Mouse (Mus musculus) layer of hippocampus, adult 18-20 months (tissue): ENCODE data around the gene Fuz. TPM values are rescaled to one million over a fixed set of nuclear protein-coding genes. Genes with fewer than 3 reads are reported as not detected.
A peak's percentile ranks its signal among the peaks of the same experiment; 100 is the strongest.

ENCODE experiments used
- DNase-seq, 2 experiments: peaks; one replicate each; pipeline ENCODE4 v3.0.0; 2022; ENCODE audit warnings: low spot score in 2 of 2
- total RNA-seq, 2 experiments: library from RNA; stranded (reverse); gene quantifications; 2 replicates each; pipeline ENCODE4 v1.2.3; 2021

The Fuz gene
- total RNA-seq, 2 experiments from 2014 or later: 23.4 to 24.5 TPM

DNA sequence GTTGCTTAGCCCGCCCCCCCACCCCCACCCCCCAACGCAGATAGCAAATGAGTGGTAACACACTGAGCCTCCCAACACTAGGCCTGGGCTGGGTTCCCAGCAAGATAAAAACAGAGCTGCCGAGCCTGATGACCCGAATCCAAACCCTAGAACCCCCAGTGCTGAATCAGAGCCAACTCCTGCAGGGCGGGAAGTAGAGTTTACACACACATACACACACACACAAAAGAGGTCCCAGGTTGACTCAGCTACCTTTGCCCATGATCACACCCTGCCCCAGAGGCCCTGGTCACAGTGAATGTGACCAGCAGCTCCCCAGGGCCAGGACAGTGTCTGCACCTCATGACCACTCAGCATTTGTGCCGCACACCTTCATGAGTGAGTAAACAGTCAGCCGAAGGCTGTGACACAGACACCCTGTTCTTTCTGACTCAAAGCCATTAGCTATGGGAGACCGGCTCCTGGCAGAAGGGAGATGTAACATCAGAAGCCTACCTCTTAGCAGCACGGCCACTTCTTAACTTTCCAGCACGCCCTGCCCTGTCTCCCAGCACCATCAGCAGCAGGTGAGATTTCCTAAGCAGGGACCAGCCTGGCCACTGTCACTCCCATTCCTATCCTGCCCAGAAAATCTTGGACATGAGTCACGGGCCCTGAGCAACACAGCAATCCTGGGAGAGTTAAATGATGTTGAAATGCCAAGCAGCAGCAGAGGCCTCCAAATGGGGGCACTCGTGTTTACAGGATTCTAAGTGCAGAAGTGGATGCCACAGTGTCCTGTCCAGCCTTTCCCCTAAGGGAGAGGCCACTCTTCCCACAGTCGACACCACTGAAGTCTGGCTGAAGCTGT, 7.4 kb upstream of the Fuz start:
- no peak for DNase-seq

DNA sequence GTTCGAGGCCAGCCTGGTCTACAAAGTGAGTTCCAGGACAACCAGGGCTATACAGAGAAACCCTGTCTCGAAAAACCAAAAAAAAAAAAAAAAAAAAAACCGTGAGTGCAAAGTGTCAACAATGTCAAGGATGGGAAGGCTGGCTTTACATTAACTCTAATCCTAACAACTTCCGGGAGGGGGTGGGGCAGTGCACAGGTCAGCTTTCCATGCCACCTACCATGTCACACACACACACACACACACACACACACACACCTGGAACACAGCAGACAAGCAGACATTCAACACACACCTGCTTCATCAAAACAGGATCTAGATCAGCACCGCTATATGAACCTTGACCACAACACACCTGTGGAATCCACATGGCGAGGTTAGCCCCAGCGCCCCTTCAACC, 5.7 kb upstream of the Fuz start:
- no peak for DNase-seq

DNA sequence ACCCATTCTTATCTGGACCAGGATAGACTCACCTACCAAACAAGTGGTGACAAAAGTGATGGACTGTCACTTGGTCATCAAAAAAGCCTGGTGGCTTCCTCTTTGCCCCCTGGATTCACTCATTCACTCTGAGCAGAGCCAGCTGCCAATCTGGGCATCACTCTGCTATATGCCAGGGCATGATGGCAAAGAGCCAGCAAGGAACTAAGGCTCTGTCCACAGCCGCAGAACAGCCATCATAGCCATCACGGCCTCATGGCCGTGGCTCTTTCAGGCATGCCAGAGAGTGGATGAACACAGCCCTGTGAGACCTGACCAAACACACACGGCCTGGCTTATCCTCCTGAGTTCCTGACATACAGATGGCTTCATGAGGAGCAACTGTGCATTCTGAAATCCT, 5.1 kb upstream of the Fuz start:
- no peak for DNase-seq

DNA sequence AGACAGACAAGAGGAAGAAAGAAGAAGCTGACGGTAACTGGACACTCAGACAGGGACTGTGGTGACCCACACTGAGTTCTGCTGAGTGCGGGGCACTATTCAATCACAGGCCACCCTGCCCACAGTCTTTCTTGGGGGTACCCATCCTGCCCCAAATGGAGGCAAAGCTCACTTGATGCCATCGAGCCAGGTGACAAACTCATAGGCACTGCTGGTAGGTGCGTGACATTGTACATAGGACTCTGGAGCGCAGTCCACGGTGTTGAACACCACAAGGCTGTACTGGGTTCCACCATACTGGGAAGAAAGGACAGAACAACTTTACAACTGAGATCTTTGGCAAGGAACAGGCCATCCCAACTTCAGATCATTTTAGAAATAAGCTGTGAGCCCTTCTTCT, 4.3 kb upstream of the Fuz start:
- DNase-seq: no peak

DNA sequence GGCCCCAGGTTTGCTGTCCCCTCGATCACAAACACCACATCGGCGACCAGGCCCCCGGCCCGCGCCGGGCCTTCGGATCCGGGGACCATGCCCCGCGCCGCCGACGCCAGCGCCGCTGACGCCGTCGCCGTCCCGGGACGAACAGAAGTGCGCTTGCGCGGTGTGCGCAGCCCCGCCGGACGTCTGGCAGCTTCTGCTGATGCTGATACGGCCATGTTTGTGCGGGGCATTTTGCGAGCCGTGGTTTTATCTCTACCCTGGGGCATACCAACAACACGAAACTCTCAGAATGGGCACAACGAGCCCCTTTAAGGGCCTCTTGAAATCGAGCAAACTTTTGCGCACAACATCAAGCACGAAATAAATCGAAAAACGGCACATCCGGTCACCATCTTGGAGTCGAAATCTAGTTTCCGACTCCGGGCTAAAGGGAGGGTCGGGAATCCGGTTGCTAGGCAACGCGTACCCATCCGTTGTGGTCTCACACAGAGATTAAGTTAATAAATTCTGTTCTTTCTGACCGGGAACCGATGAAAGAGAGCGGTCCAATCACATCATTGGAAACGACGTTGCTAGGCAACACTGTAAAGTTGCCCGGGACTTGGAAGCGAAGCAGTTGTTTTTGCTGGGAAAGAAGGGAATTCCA, 3.5 kb upstream of the Fuz start, which contains the start of gene Med25:
Med25 (minus strand) TSS at position 437 of the 646 bp plus-strand sequence.
- peak; percentile 93 to 99 for DNase-seq

DNA sequence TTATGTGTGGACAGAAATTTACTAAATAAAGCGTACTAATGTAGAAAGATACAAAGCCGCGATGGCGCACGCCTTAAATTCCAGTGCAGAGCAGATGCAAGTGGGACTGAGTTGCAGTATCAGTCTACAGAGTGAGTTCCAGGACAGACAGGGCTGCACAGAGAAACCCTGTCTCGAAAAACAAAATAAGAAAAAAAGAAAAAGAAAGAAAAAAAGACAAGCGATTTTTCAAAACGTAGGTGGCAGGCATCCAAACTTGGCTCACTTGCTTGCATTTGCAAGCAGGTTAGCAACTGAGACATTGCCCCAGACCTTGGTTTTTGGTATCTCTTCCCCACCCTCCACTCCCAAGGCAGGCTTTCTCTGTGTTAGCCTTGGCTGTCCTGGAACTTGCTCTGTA, 2.7 kb upstream of the Fuz start:
- no peak for DNase-seq

DNA sequence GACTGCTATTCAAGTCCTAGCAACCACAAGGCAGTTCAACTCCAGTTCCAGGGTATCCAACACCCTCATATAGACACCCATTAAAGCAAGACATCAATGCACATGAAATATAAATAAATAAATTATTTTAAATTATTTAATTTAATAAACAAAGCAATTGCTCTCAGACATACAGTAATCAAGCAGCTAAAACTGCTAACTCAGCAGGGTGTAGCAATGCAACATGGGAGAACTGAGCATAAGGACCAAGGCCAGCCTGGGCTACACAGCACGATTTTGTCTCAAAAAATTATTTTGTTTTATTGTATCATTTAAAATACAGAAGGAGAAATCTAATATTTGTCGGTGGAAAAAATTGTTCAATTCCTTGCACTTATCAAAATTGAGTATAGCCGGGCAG, 1.7 kb upstream of the Fuz start:
- DNase-seq: no peak

DNA sequence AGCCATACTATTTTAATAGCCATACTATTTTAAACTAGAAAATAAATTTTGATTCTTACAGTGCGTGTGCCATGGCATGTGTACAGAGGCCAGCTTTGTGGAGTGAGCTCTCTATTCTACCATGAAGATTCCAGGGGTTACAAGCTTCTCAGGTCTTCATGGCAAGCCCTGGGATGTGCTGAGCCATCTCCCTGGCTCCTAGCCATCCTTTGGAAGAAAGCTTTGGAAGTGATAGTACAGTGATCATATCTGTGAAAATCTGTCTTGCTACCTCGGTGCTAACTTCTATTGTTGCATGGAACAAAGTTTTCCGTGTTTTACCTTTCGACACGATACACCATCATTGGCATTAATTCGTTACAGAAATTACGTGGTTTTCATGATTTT, 680 bp upstream of the Fuz start:
- no peak for DNase-seq

DNA sequence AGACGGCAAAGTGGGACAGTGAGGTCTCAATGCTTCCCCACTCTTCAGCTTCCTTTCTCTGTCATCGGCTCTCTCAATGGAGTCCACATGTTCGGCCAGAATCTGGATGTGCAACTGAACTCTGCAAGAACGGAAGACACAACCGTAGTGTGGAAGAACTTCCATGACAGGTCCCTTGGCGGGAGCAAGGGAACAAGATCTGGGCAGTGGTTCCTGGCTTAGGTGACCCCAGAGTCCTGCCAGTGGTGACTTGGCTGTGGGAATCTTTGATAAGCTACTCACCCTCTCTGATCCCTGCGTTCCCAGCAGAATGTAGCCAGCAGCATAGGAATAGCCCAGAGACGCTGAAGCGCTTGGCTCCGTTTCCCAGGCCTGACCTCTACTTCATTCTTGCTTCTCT, 620 bp downstream of the Fuz start:
- no peak for DNase-seq

DNA sequence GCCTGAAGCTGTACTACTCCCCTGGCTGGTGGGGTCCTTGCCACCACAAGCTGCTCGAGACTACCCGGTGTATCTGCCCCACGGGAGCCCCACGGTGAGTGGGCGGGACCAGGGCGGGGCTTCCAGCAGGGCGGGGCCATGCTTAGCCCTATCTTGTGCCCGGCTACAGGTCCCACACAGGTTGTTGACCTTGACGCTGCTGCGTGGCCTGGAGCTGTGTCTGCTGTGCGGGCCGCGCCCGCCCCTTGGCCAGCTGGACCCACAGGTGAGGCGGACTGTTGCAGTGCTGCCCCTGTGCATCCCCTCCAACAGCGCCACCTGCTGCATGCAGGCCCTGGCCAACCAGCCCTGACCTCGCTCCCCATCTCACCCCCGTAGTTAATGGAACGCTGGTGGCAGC, 2.7 kb downstream of the Fuz start:
- no peak for DNase-seq

DNA sequence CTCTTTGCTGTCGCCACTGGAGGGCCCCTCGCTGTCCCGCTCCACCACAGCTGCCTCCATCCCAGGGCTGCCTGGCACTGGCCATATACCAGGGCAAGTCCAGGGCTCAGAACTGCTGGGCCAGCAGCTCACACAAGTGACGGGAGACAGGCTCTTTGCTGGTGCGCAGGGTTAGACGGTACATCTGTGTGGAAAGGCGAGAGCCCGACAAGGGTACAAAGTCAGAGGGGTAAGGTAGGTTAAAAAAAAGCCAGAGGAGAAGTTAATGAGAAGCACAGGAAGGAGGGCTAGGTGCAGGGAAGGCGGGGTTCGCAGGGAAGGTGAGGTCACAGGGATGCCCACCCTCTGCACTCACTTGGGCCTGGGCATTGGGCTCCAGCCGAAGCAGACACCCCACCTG, 4.8 kb downstream of the Fuz start:
- no peak for DNase-seq

DNA sequence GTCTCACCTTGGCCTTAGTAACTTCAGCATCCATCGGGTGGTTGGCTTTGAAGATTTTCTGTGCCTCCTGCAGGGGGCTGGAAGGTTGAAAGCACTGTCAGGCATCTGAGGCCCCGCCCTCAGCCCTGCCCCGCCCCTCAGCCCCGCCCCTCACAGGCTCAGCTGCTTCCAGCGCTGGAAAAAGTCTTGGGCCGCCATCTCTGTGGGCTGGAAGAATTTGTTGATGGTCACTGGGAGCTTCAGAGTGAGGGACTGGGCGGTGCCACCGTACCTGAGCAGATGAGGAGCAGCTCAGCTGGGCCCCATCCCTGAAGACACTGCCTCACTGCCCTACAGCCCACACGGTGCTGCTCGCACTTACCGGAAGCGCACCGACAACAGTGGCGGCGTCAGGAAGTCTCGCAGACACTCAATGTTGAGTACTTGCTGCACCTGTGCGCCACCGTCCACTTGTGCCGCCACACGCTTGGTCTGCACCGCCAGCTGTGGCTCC, 5.4 kb downstream of the Fuz start:
- DNase-seq: no peak

DNA sequence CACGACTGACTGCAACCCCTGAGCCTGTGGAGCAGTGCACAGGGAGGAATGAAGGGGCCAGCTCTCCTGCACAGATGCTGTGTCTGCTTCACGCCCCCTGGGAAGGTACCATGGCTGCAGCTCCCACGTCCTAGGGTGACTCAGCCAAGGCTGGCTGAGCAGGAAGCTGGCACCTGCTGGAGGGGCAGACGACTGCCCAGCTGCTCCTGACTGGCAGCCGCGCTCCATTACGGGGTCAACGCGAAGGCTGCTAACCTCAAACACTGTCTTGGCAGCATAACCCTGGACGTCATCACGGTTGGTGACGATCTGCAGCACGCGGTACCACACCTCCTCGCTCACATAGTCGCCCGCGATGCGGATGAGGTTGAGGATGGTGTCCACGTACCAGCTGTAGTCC, 9.6 kb downstream of the Fuz start:
- DNase-seq: no peak

DNA sequence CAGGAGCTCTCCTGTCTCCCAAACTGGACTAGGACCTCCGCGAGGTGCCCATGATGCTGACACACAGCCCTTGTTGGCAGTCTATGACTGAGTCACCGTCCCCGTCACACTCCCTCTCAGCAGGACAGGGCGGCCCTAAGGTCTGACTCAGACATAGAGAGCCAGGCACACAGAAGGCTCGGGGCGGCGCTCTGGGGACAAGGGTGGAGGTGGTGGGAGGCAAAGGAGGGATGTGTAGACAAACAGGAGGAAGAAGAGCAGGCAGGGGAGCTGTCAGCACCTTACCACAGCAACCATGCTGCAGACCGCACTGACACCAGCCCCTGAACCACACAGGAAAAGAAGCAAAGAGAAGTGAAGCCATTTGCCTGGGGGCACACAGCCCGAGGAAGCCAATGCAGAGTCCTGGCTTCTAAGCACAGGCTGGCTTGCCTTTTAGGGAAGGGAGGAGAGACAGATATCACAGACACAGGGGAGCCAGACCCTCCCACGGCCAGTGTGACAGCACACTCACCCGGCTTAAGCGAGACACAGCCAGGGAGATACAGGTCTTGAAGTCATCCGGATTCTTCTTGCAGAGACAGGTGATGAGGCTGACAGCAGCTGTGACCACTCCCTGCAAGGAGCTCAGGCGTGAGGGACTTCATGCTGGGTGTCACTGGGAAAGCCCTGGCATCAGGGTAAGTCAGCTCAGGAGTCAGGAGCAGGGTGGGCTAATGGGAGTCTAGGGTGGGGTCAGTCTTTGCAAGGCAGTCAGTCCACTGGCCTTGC, 13.0 kb downstream of the Fuz start:
- no peak for DNase-seq

DNA sequence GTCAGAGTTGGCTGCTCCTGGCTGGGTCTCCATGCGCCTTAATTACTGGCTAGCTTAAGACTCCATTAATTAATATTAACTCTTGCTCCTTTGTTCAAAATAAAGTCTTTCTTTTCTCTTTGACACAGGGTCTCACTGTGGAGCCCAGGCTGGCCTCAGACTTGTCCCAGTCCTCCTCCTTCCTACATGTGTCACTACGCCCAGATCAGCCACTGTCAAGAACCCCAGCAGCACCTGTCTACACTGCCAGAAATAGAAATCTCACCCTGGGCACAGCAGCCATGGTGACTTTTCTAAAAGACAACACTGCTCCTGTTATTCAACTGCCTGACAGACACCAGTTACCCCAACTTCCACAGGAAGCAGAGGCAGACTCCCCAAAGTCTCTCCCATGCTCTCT, 18.5 kb downstream of the Fuz start:
- DNase-seq: no peak

DNA sequence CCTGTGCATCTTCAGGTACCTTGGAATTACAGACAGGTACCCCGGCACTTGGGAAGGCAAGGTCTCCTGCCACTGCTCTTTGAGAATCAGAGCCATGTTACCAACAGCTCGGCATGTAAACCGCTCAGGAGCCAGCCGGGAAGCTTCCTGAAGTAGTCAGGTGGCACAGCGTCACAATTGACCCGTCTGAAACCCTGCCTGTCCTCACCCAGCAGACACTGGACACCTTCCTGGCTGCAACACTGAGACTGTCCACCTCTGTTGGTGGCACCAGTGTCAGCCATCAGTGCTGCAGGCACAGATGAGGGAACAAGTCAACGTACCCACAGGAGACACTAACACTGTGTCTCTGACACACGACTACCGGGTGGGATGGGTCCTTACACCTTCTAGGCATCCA, 19.4 kb downstream of the Fuz start:
- no peak for DNase-seq

DNA sequence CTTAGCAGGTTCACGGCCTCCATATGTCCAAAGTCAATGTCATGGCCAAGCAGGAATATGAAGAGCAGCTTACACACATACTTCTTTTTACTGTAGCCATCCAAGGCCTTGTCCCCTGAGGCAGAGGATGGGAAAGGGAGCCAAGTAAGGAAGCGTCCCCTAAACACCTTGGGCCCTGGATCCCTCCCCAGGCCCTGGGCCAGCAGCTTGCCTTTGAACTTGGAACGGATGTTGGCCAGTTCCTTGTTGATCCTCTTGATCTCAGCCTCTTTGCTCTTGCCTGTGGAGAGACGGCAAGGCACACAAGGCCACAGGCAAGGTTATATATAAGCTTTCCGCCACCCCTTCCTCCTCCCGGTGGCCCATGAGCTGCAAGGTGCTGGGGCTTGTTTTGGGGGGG, 20.3 kb downstream of the Fuz start:
- DNase-seq: no peak

DNA sequence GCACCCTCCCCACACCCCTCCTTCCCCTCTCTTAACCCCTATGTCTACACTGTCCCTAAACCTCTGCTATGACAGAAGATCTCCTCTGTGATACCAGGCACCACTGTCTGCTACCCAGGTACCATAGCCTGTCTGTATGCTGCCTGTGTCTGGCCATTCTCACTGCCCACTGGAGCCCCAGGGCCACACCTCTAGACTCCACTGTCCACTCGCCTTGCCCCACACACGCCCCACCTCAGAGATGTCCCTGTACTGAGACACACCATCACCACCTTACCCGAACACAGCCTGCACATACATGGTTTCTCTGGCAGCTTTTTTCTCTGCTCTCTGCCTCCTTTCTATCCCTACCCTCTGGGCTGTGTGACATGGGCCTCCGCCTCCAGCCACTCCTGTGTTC, 21.0 kb downstream of the Fuz start:
- DNase-seq: no peak

DNA sequence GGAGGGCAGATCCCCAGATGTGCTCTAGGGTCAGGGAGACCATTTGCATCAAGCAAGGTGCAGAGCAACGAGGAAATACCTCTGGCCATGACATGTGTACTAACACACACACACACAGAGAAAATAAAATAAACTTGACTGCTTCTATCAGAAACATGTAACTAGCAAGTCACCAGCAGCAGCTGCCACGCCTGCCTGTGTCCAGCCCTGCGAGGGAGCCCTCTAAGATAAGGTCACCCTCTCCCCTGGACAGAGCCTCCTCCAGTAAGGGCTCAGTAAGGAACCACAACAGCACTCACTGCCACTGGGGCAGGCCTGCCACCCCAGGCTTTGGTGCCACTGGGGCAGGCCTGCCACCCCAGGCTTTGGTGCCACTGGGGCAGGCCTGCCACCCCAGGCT, 22.3 kb downstream of the Fuz start:
- no peak for DNase-seq

DNA sequence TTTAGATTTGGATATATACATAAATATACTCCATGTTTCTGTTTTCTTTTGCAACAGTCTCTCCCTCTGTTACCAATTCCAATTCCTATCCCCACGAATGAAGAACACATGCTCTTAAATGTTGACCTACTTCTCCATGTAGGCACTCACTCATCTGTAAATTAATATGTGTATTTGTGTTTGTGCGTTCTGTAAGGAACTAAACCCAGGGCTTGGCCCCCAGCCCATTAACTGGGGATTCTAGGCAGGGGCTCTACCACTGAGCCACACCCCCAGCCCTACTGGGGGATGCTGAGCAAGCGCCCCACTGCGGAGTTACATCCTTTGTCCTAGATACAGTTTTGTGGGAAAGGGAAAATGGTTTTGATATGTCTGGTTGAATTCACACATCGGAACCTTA, 23.2 kb downstream of the Fuz start:
- DNase-seq: no peak

DNA sequence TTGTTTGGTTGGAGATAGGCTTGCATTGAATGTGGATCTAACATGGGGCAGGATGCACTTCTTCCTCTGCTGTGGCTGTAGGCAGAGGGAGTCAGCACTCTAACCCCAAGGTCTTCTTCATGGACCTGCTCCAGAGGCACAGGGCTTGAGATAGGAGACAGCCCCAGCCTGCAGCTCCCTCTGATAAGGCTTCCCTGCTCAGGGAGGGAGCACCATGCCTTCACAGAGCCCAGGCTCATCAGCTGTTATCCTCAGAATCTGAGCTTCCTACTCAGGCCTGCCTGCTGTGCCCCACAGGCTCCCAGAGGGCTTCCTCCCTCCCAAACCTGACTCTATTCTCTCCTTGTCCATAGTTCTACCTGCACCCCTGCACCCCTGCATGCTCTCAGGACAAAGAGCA, 26.7 kb downstream of the Fuz start:
- no peak for DNase-seq

DNA sequence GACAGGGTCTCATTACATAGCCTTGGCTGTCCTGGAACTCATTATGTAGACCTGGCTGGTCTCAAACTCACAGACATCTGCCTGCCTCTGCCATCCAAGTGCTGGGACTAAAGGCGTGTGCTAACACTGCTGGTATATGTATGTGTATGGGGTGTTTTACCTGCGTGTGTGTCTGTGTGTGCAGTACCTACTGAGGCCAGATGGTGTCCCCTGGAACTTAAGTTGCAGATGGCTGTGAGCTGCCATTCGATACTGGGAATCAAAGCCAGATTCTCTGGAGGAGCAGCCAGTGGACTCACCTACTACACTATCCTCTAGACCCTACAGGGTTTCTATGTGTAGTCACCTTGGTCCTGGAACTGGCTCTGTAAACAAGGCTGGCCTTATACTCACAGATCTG, 29.6 kb downstream of the Fuz start:
- DNase-seq: no peak
